Mouse (Mus musculus): ENCODE results near the gene Vps13d.

Vps13d gene

GRCm38 (mm10) chr4:145037631-145038416, 157.0 kb downstream of the Vps13d start:
- no peak for DNase-seq (ENCODE audit: low spot score in 2 of 2)

- DNase-seq (ENCODE audit: low spot score in 2 of 2): no peak
Observed at GRCm38 (mm10) chr4:145037006-145037405, 157.8 kb downstream of the Vps13d start.

- no peak for DNase-seq (ENCODE audit: low spot score in 2 of 2)
Observed at GRCm38 (mm10) chr4:145035450-145035849, 159.4 kb downstream of the Vps13d start.

GRCm38 (mm10) chr4:145034506-145035243, 160.1 kb downstream of the Vps13d start:
- no peak for DNase-seq (ENCODE audit: low spot score in 2 of 2)

- no peak for DNase-seq (ENCODE audit: low spot score in 2 of 2)
Observed at GRCm38 (mm10) chr4:145033392-145033791, 161.4 kb downstream of the Vps13d start.

GRCm38 (mm10) chr4:145032637-145033036, 162.2 kb downstream of the Vps13d start:
- DNase-seq (ENCODE audit: low spot score in 2 of 2): peak in 1 of 2 experiments; percentile 24

- no peak for DNase-seq (ENCODE audit: low spot score in 2 of 2)
Observed at GRCm38 (mm10) chr4:145031510-145031909, 163.3 kb downstream of the Vps13d start.

GRCm38 (mm10) chr4:145026449-145026851, 168.4 kb downstream of the Vps13d start:
- DNase-seq (ENCODE audit: low spot score in 2 of 2): no peak

- DNase-seq (ENCODE audit: low spot score in 2 of 2): no peak
Observed at GRCm38 (mm10) chr4:145025409-145025762, 169.4 kb downstream of the Vps13d start.

GRCm38 (mm10) chr4:145024694-145025408, 170.0 kb downstream of the Vps13d start:
- no peak for DNase-seq (ENCODE audit: low spot score in 2 of 2)

- DNase-seq (ENCODE audit: low spot score in 2 of 2): no peak
Observed at GRCm38 (mm10) chr4:145023911-145024310, 170.9 kb downstream of the Vps13d start.

GRCm38 (mm10) chr4:145022815-145023214, 172.0 kb downstream of the Vps13d start:
- peak; percentile 69 to 73 for DNase-seq (ENCODE audit: low spot score in 2 of 2)

GRCm38 (mm10) chr4:145022211-145022610, 172.6 kb downstream of the Vps13d start:
- DNase-seq (ENCODE audit: low spot score in 2 of 2): no peak

GRCm38 (mm10) chr4:145020383-145020782, 174.4 kb downstream of the Vps13d start:
- DNase-seq (ENCODE audit: low spot score in 2 of 2): no peak

- DNase-seq (ENCODE audit: low spot score in 2 of 2): no peak
Observed at GRCm38 (mm10) chr4:145019121-145019714, 175.6 kb downstream of the Vps13d start.

GRCm38 (mm10) chr4:145017745-145018144, 177.1 kb downstream of the Vps13d start:
- DNase-seq (ENCODE audit: low spot score in 2 of 2): no peak

GRCm38 (mm10) chr4:145016669-145017068, 178.1 kb downstream of the Vps13d start:
- DNase-seq (ENCODE audit: low spot score in 2 of 2): no peak

- no peak for DNase-seq (ENCODE audit: low spot score in 2 of 2)
Observed at GRCm38 (mm10) chr4:145014632-145014960, 180.2 kb downstream of the Vps13d start.

GRCm38 (mm10) chr4:145013760-145014631, 180.8 kb downstream of the Vps13d start:
- DNase-seq (ENCODE audit: low spot score in 2 of 2): no peak

- DNase-seq (ENCODE audit: low spot score in 2 of 2): no peak
Observed at GRCm38 (mm10) chr4:145013187-145013586, 181.6 kb downstream of the Vps13d start.

- no peak for DNase-seq (ENCODE audit: low spot score in 2 of 2)
Observed at GRCm38 (mm10) chr4:145011156-145011555, 183.6 kb downstream of the Vps13d start.
